Mouse (Mus musculus) megakaryocyte, embryonic 14.5 days (primary cell): ENCODE measurements at regions not wholly inside any gene's neighbourhood (a gene's known extent, or its start where the extent isn't known, plus 50 kb on each side); places are given as distances from the start of the nearest gene placed in this dataset.

Experiments
- H3K27me3 ChIP-seq: replicated peaks from 2 replicates; pipeline ENCODE3; 2012; ENCODE audit warnings: inconsistent platforms
- H3K36me3 ChIP-seq: replicated peaks from 2 replicates; pipeline ENCODE3; 2012; ENCODE audit warnings: low read length, inconsistent platforms, mixed read lengths
- H3K4me1 ChIP-seq: 2 replicates; pipeline ENCODE4 v1.6.1; 2012; ENCODE audit warnings: inconsistent platforms
- H3K4me3 ChIP-seq: replicated peaks from 2 replicates; pipeline ENCODE3; 2012; ENCODE audit warnings: moderate library complexity, mild to moderate bottlenecking, inconsistent platforms
- H3K9me3 ChIP-seq: 2 replicates; pipeline ENCODE4 v1.6.1; 2012; ENCODE audit warnings: inconsistent platforms
- FLI1 ChIP-seq: IDR thresholded peaks from 2 replicates; pipeline ENCODE4 v1.6.1; 2012; ENCODE audit warnings: low read length, inconsistent platforms, mixed read lengths
- GATA1 ChIP-seq: IDR thresholded peaks from 3 replicates; pipeline ENCODE4 v1.6.1; 2012; ENCODE audit warnings: mixed read lengths, low read length, inconsistent platforms, borderline replicate concordance

DNA sequence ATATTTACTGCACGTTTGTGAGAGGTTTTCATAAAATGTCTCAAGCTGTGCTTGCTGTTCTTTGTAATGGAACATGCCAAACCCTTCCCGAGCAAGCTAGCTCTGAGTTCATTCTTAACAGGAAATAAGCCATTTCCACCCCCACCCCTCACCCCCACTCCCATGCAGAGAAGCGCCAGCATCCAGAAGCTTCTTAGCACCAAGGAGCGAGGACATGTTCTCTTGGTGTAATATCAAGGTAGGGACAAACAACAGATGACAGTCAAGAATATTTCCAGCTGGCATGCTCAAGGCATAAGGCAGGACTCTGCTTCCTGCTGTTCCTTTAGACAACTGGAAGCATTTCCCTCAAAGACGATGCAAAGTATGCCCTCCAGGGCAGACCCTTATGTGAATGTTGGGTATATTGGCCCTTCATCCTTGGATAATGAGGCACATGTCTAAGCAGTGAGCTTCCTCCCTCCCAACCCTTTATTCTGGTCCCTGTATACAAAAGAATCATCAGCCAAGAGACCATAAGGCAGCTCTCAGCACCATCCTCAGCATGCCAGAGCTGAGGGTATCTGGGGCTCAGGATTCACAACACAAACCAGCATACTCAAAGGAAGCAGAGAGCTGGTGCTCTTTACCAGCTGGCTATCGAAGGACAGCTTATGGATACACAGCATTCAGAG is 205.2 kb upstream of the Ppp2r2d start:
- no peak overlapping the region for H3K4me3 ChIP-seq
- no peaks in the 10 kb centered on the region for H3K36me3 ChIP-seq
- TF ChIP-seq GATA1 (no peak), FLI1 (no peak)
- no peaks in the 10 kb centered on the region for H3K9me3 ChIP-seq
- no peaks in the 10 kb centered on the region for H3K4me1 ChIP-seq
- H3K27me3 ChIP-seq, result no peaks in the 10 kb centered on the region

DNA sequence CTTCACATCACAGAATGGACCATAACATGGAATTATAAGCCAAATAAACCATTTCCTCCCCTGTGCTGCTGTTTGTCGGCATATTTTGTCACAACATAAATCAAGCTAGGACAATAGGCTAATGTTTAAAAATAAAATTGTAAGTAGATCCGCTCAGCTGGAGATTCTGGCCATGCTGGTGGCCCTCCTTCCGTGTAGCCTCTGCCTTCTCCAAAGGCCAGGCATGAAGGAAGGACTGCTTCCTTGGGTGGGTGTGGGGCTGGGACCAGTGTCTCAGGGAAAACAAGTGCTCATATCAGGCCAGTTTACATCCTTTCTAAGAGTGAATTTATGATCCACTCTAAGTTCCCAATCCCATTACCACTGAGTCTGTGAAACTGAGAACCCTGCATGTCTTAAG is 206.3 kb upstream of the Ppp2r2d start:
- TF ChIP-seq FLI1, result no peak
- TF ChIP-seq GATA1, result no peak
- H3K27me3 ChIP-seq, result no peaks in the 10 kb centered on the region
- H3K4me3 ChIP-seq, result no peak overlapping the region
- no peaks in the 10 kb centered on the region for H3K4me1 ChIP-seq
- H3K9me3 ChIP-seq, result no peaks in the 10 kb centered on the region
- no peaks in the 10 kb centered on the region for H3K36me3 ChIP-seq

DNA sequence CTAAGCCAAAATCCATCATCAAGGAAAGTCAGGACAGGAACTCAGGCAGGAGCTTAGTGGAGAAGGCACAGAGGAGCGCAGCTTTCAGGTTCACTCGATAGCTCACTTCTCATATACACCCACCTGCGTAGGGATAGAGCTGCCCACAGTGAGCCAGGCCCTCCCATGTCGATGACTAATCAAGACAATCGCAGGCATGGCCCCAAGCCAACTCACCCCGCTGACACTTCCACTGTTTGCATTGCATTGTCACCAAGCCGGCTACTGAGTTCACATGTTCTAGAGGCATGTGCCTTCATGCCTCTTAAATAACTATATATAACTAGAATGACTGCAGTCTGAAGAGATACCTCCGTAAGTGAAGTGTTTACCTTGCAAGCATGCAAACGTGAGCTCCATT is 219.8 kb upstream of the Ppp2r2d start:
- TF ChIP-seq GATA1 (no peak), FLI1 (no peak)
- no peaks in the 10 kb centered on the region for H3K4me1 ChIP-seq
- no peaks in the 10 kb centered on the region for H3K9me3 ChIP-seq
- no peaks in the 10 kb centered on the region for H3K36me3 ChIP-seq
- H3K4me3 ChIP-seq, result no peak overlapping the region
- H3K27me3 ChIP-seq, result no peaks in the 10 kb centered on the region

DNA sequence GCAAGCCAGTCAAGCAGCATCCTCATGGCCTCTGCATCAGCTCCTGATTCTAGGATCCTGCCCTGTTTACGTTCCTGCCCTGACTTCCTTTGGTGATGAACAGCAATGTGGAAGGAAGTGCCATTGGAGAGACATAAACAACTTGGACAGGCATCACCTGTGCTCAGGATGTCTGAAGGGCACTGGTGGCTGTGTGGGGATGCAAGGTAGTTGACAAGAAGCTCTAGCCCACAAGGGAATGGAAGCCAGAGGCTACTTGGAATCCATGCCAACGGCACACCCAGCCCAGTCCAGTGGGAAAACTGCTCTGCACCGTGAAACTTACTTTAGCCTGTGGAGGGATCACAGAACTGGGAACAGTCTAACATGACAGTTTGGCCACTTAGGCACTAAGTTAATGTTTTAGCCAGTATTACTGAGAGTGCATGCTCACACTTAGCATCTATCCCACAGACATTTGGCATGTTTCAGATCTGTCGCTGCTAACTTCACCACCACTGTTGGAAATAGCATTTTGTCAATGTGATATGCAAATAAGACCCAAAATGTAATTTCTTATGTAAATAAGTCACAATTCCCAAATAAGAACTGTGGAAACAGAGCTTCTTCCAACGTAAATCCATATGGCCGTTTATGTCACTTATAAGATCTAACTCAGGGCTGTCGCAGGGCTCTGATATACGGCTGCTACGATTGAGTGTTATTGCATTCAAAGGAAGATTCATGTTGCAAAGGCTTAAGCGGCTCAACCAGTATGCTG is 223.5 kb upstream of the Tcerg1l start:
- no peaks in the 10 kb centered on the region for H3K36me3 ChIP-seq
- no peak overlapping the region for H3K4me3 ChIP-seq
- H3K4me1 ChIP-seq, result no peaks in the 10 kb centered on the region
- H3K27me3 ChIP-seq, result no peaks in the 10 kb centered on the region
- TF ChIP-seq FLI1 (no peak), GATA1 (no peak)
- H3K9me3 ChIP-seq, result no peaks in the 10 kb centered on the region

DNA sequence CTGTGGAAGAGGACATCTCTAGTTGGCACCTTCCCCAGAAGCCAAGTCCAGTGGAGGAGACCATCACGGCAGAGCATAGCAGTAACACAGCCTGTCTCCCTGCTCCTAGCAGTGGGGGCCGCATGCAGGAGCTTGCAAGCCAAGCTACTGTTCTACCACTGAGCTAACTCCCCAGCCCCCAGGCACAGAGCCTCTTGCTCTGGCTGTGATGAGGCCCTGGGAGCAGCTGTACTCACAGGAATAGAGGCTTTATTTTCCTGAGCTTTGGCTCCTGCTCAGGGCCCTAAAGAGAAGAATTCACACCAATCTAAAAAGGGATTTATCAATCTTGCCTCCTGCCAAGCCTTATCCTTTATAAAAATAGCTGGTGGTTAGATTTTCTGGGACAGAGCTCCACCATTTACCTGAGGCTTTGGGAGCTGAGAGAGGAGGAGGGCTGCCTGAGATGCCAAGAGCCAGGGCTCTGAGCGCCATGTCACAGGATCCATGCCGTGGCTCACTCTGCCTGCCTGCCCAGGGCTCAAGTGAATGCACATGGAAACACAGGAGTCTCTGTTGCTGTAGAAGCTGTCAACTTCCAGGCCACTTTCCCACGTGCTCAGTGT is 222.7 kb upstream of the Tcerg1l start:
- no peaks in the 10 kb centered on the region for H3K9me3 ChIP-seq
- TF ChIP-seq FLI1 (no peak), GATA1 (no peak)
- H3K36me3 ChIP-seq, result no peaks in the 10 kb centered on the region

DNA sequence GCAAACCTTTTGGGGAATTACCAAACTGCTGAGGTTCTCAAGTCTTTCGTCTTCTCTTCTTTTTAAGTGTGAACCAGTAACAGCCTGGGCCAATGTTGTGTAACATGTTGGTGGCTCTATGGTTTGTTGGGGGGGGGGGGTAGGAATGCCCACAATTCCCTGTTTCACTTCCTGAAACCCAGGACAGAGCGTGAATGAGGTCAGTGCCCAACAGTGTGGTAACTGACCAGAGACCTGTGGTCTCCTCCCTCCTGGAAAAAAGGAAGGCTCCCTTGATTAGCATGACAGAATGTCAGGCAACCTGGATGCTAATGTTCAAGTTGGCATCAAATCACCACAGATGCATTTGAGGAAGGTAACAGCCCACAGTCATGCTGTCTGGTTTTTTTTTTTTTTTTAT is 218.9 kb upstream of the Tcerg1l start:
- H3K9me3 ChIP-seq, result no peaks in the 10 kb centered on the region
- H3K4me3 ChIP-seq, result no peak overlapping the region
- H3K36me3 ChIP-seq, result no peaks in the 10 kb centered on the region
- peaks cover under 1% of the 10 kb centered on the region for H3K27me3 ChIP-seq
- H3K4me1 ChIP-seq, result no peaks in the 10 kb centered on the region
- TF ChIP-seq GATA1 (no peak), FLI1 (no peak)

More for the DNA sequence above, 222.7 kb upstream of the Tcerg1l start:
- no peaks in the 10 kb centered on the region for H3K4me1 ChIP-seq
- H3K4me3 ChIP-seq, result no peak overlapping the region
- no peaks in the 10 kb centered on the region for H3K27me3 ChIP-seq

DNA sequence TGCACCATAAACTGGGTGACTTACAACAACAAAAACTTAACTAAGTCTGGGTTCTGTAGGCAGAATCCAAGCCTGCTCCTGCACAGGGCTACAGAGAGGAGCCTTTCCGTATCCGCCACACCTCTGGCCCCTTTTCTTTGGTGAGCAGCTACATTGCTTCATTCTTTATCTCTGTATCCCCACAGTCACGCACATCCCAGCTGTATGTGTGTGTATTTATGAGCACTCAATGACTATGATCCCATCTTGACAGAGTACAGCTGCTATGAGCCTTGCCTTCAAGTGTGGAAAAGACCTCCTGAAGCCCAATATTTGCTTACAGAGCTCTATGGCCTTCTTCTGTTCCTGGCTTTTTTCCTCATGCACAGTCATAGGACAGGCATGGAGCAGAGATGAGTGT is 212.1 kb upstream of the Tcerg1l start:
- H3K27me3 ChIP-seq, result peaks cover 3% of the 10 kb centered on the region
- TF ChIP-seq FLI1, result no peak
- no peak for TF ChIP-seq GATA1
- H3K4me1 ChIP-seq, result no peaks in the 10 kb centered on the region
- H3K9me3 ChIP-seq, result no peaks in the 10 kb centered on the region
- H3K4me3 ChIP-seq, result no peak overlapping the region
- H3K36me3 ChIP-seq, result no peaks in the 10 kb centered on the region

DNA sequence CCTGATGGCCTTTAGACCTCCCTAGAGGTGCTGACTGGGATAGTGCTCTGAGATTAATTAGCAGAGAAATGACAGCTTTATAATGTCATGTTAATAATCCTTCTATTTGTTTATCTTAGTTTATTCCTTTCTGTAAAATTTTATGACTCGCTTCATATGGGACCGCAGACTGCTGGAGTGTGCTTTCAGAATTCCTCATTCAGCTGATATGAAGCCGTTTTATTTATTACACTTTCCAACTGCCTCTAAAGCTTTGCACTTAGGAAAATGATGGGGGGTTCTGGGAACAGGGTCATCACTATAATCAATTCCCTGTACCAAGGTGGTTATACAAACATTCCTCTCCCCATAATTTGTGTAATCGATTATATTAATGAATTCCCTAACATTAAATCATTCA is 211.6 kb upstream of the Tcerg1l start:
- H3K36me3 ChIP-seq, result no peaks in the 10 kb centered on the region
- H3K9me3 ChIP-seq, result no peaks in the 10 kb centered on the region
- no peaks in the 10 kb centered on the region for H3K4me1 ChIP-seq
- no peak overlapping the region for H3K4me3 ChIP-seq
- TF ChIP-seq GATA1, result no peak
- TF ChIP-seq FLI1, result no peak
- peaks cover 3% of the 10 kb centered on the region for H3K27me3 ChIP-seq

DNA sequence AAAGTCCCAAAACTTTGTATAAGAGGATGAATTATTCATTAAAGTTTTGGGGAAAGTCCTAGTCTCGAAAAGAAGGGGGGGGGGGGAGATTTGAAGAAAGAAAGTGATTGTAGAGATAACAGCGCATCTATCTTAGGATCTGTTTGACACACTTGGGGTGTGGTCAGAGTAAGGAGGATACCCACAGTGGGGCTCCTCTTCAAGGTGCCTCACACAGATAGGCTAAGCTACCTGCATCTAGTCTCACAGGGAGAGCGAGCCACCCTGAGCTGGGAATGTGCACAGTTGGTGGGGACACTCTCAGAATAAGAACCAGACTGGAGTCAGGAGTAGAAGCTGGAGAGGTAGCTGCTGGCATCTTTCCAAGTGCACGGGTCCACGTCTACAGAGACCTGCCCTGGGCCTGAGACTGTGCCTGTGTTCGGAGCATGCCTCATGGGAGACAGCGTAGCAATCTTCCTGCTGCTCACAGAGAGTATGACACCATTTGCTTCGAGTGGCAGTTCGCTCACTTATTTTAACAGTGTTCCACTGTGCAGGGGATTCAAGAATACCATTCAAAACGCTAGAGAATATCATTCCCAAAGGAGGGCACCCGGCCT is 208.9 kb upstream of the Tcerg1l start:
- peaks cover 5% of the 10 kb centered on the region for H3K27me3 ChIP-seq
- no peaks in the 10 kb centered on the region for H3K4me1 ChIP-seq
- H3K36me3 ChIP-seq, result no peaks in the 10 kb centered on the region
- peak overlapping the region; percentile 8 for H3K4me3 ChIP-seq
- TF ChIP-seq GATA1, result no peak
- no peak for TF ChIP-seq FLI1
- 0 out of 2 replicates have a peak, but pooled peaks cover 3% of the 10 kb centered on the region for H3K9me3 ChIP-seq
